Mouse (Mus musculus) midbrain, embryonic 16.5 days (tissue): ENCODE measurements around the gene Traf3. TPM values are rescaled to one million over a fixed set of nuclear protein-coding genes. Genes with fewer than 3 reads are reported as not detected.

Source experiments
- ATAC-seq: fragments of 200-750 bp; cut with Nextera tagmentation; 2 replicates; pipeline ENCODE4 v1.8.0; 2017; ENCODE audit warnings: moderate TSS enrichment
- H3K27ac ChIP-seq: fragments of 300-500 bp; sonication (generic); 2 replicates; pipeline ENCODE4 v1.5.1; 2014; ENCODE audit warnings: mild to moderate bottlenecking, low read length, mixed read lengths
- H3K27me3 ChIP-seq: fragments of 300-500 bp; sonication (generic); 2 replicates; pipeline ENCODE4 v1.6.1; 2014; ENCODE audit warnings: low read depth, low read length, mixed read lengths; ENCODE audit not compliant: control insufficient read depth, insufficient read depth
- H3K36me3 ChIP-seq: fragments of 300-500 bp; sonication (generic); 2 replicates; pipeline ENCODE4 v1.6.1; 2014; ENCODE audit warnings: mild to moderate bottlenecking, low read length, moderate library complexity, mixed read lengths; ENCODE audit not compliant: control insufficient read depth, insufficient read depth
- H3K4me1 ChIP-seq: fragments of 300-500 bp; sonication (generic); 2 replicates; pipeline ENCODE4 v1.6.1; 2014; ENCODE audit warnings: mild to moderate bottlenecking, low read length, mixed read lengths; ENCODE audit not compliant: control insufficient read depth, insufficient read depth
- H3K4me2 ChIP-seq: fragments of 300-500 bp; sonication (generic); 2 replicates; pipeline ENCODE4 v1.6.1; 2014; ENCODE audit warnings: mild to moderate bottlenecking, low read length, mixed read lengths
- H3K4me3 ChIP-seq: fragments of 300-500 bp; sonication (generic); 2 replicates; pipeline ENCODE4 v1.5.1; 2014; ENCODE audit warnings: low read depth, mild to moderate bottlenecking, low read length, moderate library complexity, mixed read lengths
- H3K9ac ChIP-seq: fragments of 300-500 bp; sonication (generic); 2 replicates; pipeline ENCODE4 v1.6.1; 2014; ENCODE audit warnings: low read depth, low read length, mixed read lengths
- H3K9me3 ChIP-seq: fragments of 300-500 bp; sonication (generic); replicated peaks from 2 replicates; pipeline ENCODE4 v1.6.1; 2014; ENCODE audit warnings: mild to moderate bottlenecking, low read length, mixed read lengths; ENCODE audit not compliant: control insufficient read depth, poor library complexity, severe bottlenecking
- WGBS: fragments of 180-500 bp; shearing (Covaris S2); extraction: QIAGEN DNeasy Blood & Tissue Kit; methylation state at CpG from one replicate; pipeline ENCODE4 v1.1.7; 2014; 5-methylcytosine and 5-hydroxymethylcytosine counted together
- polyA plus RNA-seq: library from polyadenylated mRNA; unstranded; fragments of >200 nt; fragmentation: Nextera tagmentation; extraction: Ambion mirVana; gene quantifications from 2 replicates; pipeline ENCODE4 v1.2.1, GENCODE M21; 2015

Gene Traf3
- polyA plus RNA-seq, 1 experiment from 2014 or later = 17.4 TPM

DNA sequence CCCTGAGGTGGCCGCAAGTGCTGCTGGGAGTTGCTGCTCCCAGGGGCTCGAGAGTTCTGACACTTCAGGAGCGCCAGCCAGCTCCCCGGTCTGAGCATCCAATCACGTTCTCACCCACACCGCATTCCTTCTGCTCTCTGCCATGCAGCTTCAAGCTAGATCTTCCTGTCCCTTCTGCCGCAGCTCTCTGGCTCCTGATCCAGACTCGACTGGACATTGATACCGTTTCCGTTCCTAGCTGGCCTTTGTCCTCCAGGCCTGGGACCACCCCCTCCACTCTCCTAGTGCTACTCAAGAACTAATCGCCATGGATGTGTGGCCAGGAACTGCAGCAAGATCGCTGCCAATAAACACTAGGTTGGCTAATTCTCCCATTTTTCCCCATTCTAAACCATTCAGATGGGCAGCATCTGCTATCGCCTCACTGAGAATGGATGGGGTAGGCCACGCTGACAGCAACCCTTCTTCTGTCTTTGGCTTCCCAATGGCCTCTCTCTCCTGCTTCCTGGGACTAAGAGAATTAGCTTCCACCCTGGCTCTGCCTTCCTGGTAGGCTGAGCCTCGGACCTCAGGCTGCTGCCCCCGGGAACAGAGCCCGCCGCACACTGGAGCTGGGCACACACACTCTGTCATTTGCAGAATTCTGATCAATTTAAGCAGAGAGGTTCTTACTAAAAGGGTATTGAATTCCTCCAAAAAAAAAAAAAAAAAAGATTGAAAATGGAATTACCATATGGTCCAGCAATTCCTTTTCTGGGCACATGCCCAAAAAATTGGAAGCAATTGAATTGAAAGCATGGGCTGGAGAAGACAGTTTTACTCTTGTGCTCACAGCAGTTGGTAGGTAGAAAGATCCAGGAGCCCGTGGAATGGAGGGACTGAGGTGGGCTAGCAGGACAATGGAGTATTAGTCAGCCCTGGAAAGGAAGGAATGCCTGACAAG is 31.1 kb upstream of the Traf3 start:
- no peaks in the 10 kb centered on the region for H3K27me3 ChIP-seq
- peak overlapping the region; percentile 62 for H3K27ac ChIP-seq
- WGBS = 66% methylated on average over 19 of the region's 19 CpGs
- no peak overlapping the region for H3K4me3 ChIP-seq
- no peak overlapping the region for H3K9ac ChIP-seq
- H3K4me2 ChIP-seq = no peak overlapping the region
- H3K9me3 ChIP-seq = no peaks in the 10 kb centered on the region; the same call in 1 of the 2 replicates
- ATAC-seq = no peak
- H3K36me3 ChIP-seq = no peaks in the 10 kb centered on the region
- H3K4me1 ChIP-seq = peaks cover 2% of the 10 kb centered on the region

- H3K27me3 ChIP-seq = no peaks in the 10 kb centered on the region
- no peak overlapping the region for H3K9ac ChIP-seq
- no peak for ATAC-seq
- H3K9me3 ChIP-seq = no peaks in the 10 kb centered on the region; the same call in 1 of the 2 replicates
- H3K36me3 ChIP-seq = no peaks in the 10 kb centered on the region
- H3K4me1 ChIP-seq = peaks cover 2% of the 10 kb centered on the region
- H3K27ac ChIP-seq = no peak overlapping the region
- H3K4me3 ChIP-seq = no peak overlapping the region
- WGBS = 66% methylated on average over 3 of the region's 3 CpGs
- H3K4me2 ChIP-seq = no peak overlapping the region
These were observed 30.2 kb upstream of the Traf3 start for GRCm38 (mm10) chr12:111135953-111136352.

GRCm38 (mm10) chr12:111137079-111137478 is 29.1 kb upstream of the Traf3 start:
- WGBS = 62% methylated on average over 2 of the region's 2 CpGs
- H3K36me3 ChIP-seq = no peaks in the 10 kb centered on the region
- no peaks in the 10 kb centered on the region for H3K27me3 ChIP-seq
- H3K9ac ChIP-seq = no peak overlapping the region
- H3K27ac ChIP-seq = no peak overlapping the region
- no peaks in the 10 kb centered on the region; the same call in 1 of the 2 replicates for H3K9me3 ChIP-seq
- H3K4me2 ChIP-seq = no peak overlapping the region
- no peak overlapping the region for H3K4me3 ChIP-seq
- H3K4me1 ChIP-seq = peaks cover 2% of the 10 kb centered on the region
- no peak for ATAC-seq

DNA sequence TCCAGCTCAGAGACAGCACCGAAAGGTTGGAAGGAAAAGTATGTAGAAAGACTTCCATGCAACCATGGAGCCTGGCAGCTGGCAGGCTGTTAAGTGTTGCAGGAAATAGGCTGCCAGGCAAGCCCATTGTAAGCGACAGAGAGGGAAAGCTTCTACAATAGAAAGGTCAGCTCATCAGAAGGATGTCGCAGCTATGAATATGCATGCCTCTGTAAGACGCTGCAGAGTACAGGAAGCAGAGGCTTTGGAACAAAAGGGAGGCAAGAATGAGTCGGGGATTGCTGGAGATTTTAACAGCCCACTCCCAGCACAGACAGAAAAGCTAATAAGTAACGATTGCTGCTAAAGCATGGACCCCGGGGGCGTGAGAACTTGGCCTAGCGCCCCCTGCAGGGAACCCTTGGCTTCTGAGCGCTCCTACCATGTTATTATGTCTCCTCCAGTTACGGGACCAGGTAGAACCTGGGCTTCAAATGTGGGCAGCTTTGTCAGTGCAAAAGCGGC is 23.1 kb upstream of the Traf3 start:
- ATAC-seq = peak; percentile 75
- Histone ChIP-seq H3K4me1 (peaks cover 14% of the 10 kb centered on the region), H3K4me2 (peak overlapping the region; percentile 38), H3K27ac (peak overlapping the region; percentile 65), H3K27me3 (no peaks in the 10 kb centered on the region), H3K9ac (no peak overlapping the region), H3K4me3 (no peak overlapping the region), H3K9me3 (no peaks in the 10 kb centered on the region; the same call in 1 of the 2 replicates), H3K36me3 (no peaks in the 10 kb centered on the region)
- WGBS = 5% methylated on average over 12 of the region's 12 CpGs

- Histone ChIP-seq H3K27me3 (no peaks in the 10 kb centered on the region), H3K27ac (peak overlapping the region; percentile 65), H3K9ac (no peak overlapping the region), H3K4me1 (peaks cover 14% of the 10 kb centered on the region), H3K4me3 (no peak overlapping the region), H3K4me2 (peak overlapping the region; percentile 38), H3K36me3 (no peaks in the 10 kb centered on the region), H3K9me3 (no peaks in the 10 kb centered on the region; the same call in 1 of the 2 replicates)
- peak; percentile 39; the same call in 1 of the 2 replicates for ATAC-seq
- 52% methylated on average over 16 of the region's 16 CpGs for WGBS
These were observed 22.6 kb upstream of the Traf3 start for GRCm38 (mm10) chr12:111143509-111144063.

- Histone ChIP-seq H3K27ac (no peak overlapping the region), H3K4me3 (no peak overlapping the region), H3K9ac (no peak overlapping the region), H3K4me1 (peaks cover 14% of the 10 kb centered on the region), H3K36me3 (no peaks in the 10 kb centered on the region), H3K27me3 (no peaks in the 10 kb centered on the region), H3K9me3 (no peaks in the 10 kb centered on the region), H3K4me2 (no peak overlapping the region)
- 100% methylated on average over 2 of the region's 2 CpGs for WGBS
- no peak for ATAC-seq
These were observed 21.6 kb upstream of the Traf3 start for GRCm38 (mm10) chr12:111144598-111144997.

- no peaks in the 10 kb centered on the region for H3K36me3 ChIP-seq
- H3K27ac ChIP-seq = no peak overlapping the region
- no peak overlapping the region for H3K4me3 ChIP-seq
- H3K27me3 ChIP-seq = no peaks in the 10 kb centered on the region
- no peaks in the 10 kb centered on the region for H3K9me3 ChIP-seq
- peaks cover 14% of the 10 kb centered on the region for H3K4me1 ChIP-seq
- H3K9ac ChIP-seq = no peak overlapping the region
- WGBS = 43% methylated on average over 9 of the region's 9 CpGs
- ATAC-seq = no peak
- no peak overlapping the region for H3K4me2 ChIP-seq
These were observed 20.9 kb upstream of the Traf3 start for GRCm38 (mm10) chr12:111145269-111145668.

DNA sequence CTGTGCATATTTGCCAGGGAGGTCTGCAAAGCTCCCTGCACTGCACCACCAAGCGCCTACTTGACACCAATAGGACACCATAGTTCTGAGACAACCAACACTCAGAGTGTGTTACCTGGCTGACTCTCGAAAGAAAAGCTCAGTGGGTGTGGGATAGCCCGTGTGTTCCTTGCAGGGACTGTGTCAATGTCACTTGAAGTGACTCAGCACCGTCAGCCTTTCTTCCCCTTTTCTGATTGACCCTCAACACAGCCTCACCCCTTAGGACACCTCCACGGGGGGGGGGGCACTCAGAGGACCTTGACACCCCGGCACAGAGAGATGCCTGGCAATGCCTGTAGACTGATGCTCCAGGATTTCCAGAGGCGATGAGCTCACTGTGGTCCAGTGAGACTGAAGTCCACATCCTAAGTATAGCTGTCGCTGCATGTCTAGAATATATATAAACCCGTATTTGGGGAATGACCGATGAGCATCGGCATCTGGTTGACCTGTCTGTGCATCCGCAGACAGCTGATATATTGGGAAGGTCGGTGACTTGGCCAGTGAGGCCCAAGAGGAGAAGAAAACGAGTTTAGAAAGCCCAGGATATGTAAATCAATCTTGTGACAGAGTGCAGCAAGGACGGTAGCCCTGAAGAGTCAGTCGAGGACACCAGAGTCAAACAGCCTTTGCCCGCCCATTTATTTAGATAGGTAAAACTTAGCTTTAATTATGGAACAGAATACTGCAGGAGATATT is 16.5 kb upstream of the Traf3 start:
- no peak for ATAC-seq
- no peaks in the 10 kb centered on the region for H3K36me3 ChIP-seq
- no peaks in the 10 kb centered on the region for H3K9me3 ChIP-seq
- H3K27me3 ChIP-seq = no peaks in the 10 kb centered on the region
- no peak overlapping the region for H3K4me2 ChIP-seq
- H3K9ac ChIP-seq = no peak overlapping the region
- H3K4me3 ChIP-seq = no peak overlapping the region
- H3K27ac ChIP-seq = no peak overlapping the region
- peaks cover 2% of the 10 kb centered on the region; the same call in 1 of the 2 replicates for H3K4me1 ChIP-seq
- WGBS = 69% methylated on average over 17 of the region's 17 CpGs
